Mouse (Mus musculus): Measurements from ENCODE around the gene Pllp. TPM values are rescaled to one million over a fixed set of nuclear protein-coding genes. Genes with fewer than 3 reads are reported as not detected.

Gene Pllp
- polyA plus RNA-seq, 1 experiment from 2014 or later: 14.2 TPM

GRCm38 (mm10) chr8:94725998-94726397 lies 29.9 kb upstream of the Pllp start:
- Histone ChIP-seq H3K4me2 (replicated peaks) (no peak overlapping the region), H3K9me3 (replicated peaks) (no peaks in the 10 kb centered on the region), H3K4me1 (no peaks in the 10 kb centered on the region), H3K4me3 (replicated peaks) (no peak overlapping the region), H3K36me3 (no peaks in the 10 kb centered on the region), H3K9ac (no peak overlapping the region), H3K27me3 (no peaks in the 10 kb centered on the region), H3K27ac (replicated peaks) (no peak overlapping the region)
- no peak for ATAC-seq (ENCODE audit: insufficient number of reproducible peaks, low FRiP score, low TSS enrichment, low read depth)
- 83% methylated on average over 5 of the region's 5 CpGs for WGBS

GRCm38 (mm10) chr8:94716841-94717240 lies 20.8 kb upstream of the Pllp start:
- WGBS: 93% methylated on average over 1 of the region's 1 CpGs

GRCm38 (mm10) chr8:94715871-94716270 lies 19.8 kb upstream of the Pllp start:
- no peak for ATAC-seq (ENCODE audit: insufficient number of reproducible peaks, low FRiP score, low TSS enrichment, low read depth)
- H3K4me2 ChIP-seq (replicated peaks): no peak overlapping the region
- no peak overlapping the region for H3K27ac ChIP-seq (replicated peaks)
- 82% methylated on average over 3 of the region's 3 CpGs for WGBS
- H3K4me1 ChIP-seq: peaks cover 4% of the 10 kb centered on the region; the same call in 1 of the 2 replicates
- no peak overlapping the region for H3K9ac ChIP-seq
- no peaks in the 10 kb centered on the region for H3K36me3 ChIP-seq
- H3K4me3 ChIP-seq (replicated peaks): no peak overlapping the region
- H3K27me3 ChIP-seq: no peaks in the 10 kb centered on the region
- H3K9me3 ChIP-seq (replicated peaks): no peaks in the 10 kb centered on the region

More at GRCm38 (mm10) chr8:94716841-94717240, 20.8 kb upstream of the Pllp start:
- Histone ChIP-seq H3K4me1 (no peaks in the 10 kb centered on the region), H3K27ac (replicated peaks) (no peak overlapping the region), H3K36me3 (no peaks in the 10 kb centered on the region), H3K9ac (no peak overlapping the region), H3K9me3 (replicated peaks) (no peaks in the 10 kb centered on the region), H3K4me2 (replicated peaks) (no peak overlapping the region), H3K4me3 (replicated peaks) (no peak overlapping the region), H3K27me3 (no peaks in the 10 kb centered on the region)
- ATAC-seq (ENCODE audit: insufficient number of reproducible peaks, low FRiP score, low TSS enrichment, low read depth): no peak

GRCm38 (mm10) chr8:94714556-94714955 lies 18.5 kb upstream of the Pllp start:
- H3K27ac ChIP-seq (replicated peaks): no peak overlapping the region
- no peak overlapping the region for H3K9ac ChIP-seq
- no peaks in the 10 kb centered on the region for H3K27me3 ChIP-seq
- WGBS: 58% methylated on average over 5 of the region's 5 CpGs
- no peak overlapping the region for H3K4me3 ChIP-seq (replicated peaks)
- no peak for ATAC-seq (ENCODE audit: insufficient number of reproducible peaks, low FRiP score, low TSS enrichment, low read depth)
- peaks cover 4% of the 10 kb centered on the region; the same call in 1 of the 2 replicates for H3K4me1 ChIP-seq
- H3K4me2 ChIP-seq (replicated peaks): no peak overlapping the region
- no peaks in the 10 kb centered on the region for H3K36me3 ChIP-seq
- no peaks in the 10 kb centered on the region for H3K9me3 ChIP-seq (replicated peaks)

GRCm38 (mm10) chr8:94711160-94711718 lies 15.2 kb upstream of the Pllp start:
- Histone ChIP-seq H3K9me3 (replicated peaks) (no peaks in the 10 kb centered on the region), H3K27ac (replicated peaks) (no peak overlapping the region), H3K27me3 (no peaks in the 10 kb centered on the region), H3K4me2 (replicated peaks) (no peak overlapping the region), H3K36me3 (no peaks in the 10 kb centered on the region), H3K4me1 (peaks cover 4% of the 10 kb centered on the region; the same call in 1 of the 2 replicates), H3K4me3 (replicated peaks) (no peak overlapping the region), H3K9ac (no peak overlapping the region)
- 42% methylated on average over 5 of the region's 5 CpGs for WGBS
- ATAC-seq (ENCODE audit: insufficient number of reproducible peaks, low FRiP score, low TSS enrichment, low read depth): 0 out of 2 replicates have a peak, but pooled peaks have one; percentile 10

- no peaks in the 10 kb centered on the region for H3K9me3 ChIP-seq (replicated peaks)
- no peak overlapping the region for H3K9ac ChIP-seq
- peaks cover 4% of the 10 kb centered on the region; the same call in 1 of the 2 replicates for H3K4me1 ChIP-seq
- H3K4me3 ChIP-seq (replicated peaks): no peak overlapping the region
- H3K4me2 ChIP-seq (replicated peaks): no peak overlapping the region
- WGBS: 53% methylated on average over 8 of the region's 8 CpGs
- no peaks in the 10 kb centered on the region for H3K27me3 ChIP-seq
- no peak for ATAC-seq (ENCODE audit: insufficient number of reproducible peaks, low FRiP score, low TSS enrichment, low read depth)
- no peak overlapping the region for H3K27ac ChIP-seq (replicated peaks)
- no peaks in the 10 kb centered on the region for H3K36me3 ChIP-seq
These were observed 14.3 kb upstream of the Pllp start for GRCm38 (mm10) chr8:94710336-94710735.

GRCm38 (mm10) chr8:94706732-94707395 lies 10.8 kb upstream of the Pllp start:
- no peaks in the 10 kb centered on the region for H3K9me3 ChIP-seq (replicated peaks)
- WGBS: 71% methylated on average over 9 of the region's 9 CpGs
- H3K27ac ChIP-seq (replicated peaks): no peak overlapping the region

GRCm38 (mm10) chr8:94705581-94706245 lies 9.6 kb upstream of the Pllp start:
- H3K27ac ChIP-seq (replicated peaks): no peak overlapping the region
- H3K9me3 ChIP-seq (replicated peaks): no peaks in the 10 kb centered on the region
- H3K4me3 ChIP-seq (replicated peaks): no peak overlapping the region
- no peaks in the 10 kb centered on the region for H3K36me3 ChIP-seq
- no peak overlapping the region for H3K9ac ChIP-seq
- WGBS: 77% methylated on average over 10 of the region's 10 CpGs
- H3K4me1 ChIP-seq: no peaks in the 10 kb centered on the region
- no peak for ATAC-seq (ENCODE audit: insufficient number of reproducible peaks, low FRiP score, low TSS enrichment, low read depth)
- H3K27me3 ChIP-seq: no peaks in the 10 kb centered on the region
- no peak overlapping the region for H3K4me2 ChIP-seq (replicated peaks)

More at GRCm38 (mm10) chr8:94706732-94707395, 10.8 kb upstream of the Pllp start:
- no peak for ATAC-seq (ENCODE audit: insufficient number of reproducible peaks, low FRiP score, low TSS enrichment, low read depth)
- H3K4me3 ChIP-seq (replicated peaks): no peak overlapping the region
- no peaks in the 10 kb centered on the region for H3K27me3 ChIP-seq
- H3K36me3 ChIP-seq: no peaks in the 10 kb centered on the region
- H3K4me1 ChIP-seq: peaks cover 4% of the 10 kb centered on the region; the same call in 1 of the 2 replicates
- H3K9ac ChIP-seq: no peak overlapping the region
- H3K4me2 ChIP-seq (replicated peaks): no peak overlapping the region

- peak overlapping the region; percentile 71 for H3K4me2 ChIP-seq (replicated peaks)
- no peaks in the 10 kb centered on the region for H3K9me3 ChIP-seq (replicated peaks)
- H3K4me3 ChIP-seq (replicated peaks): peak overlapping the region; percentile 56
- H3K9ac ChIP-seq: peak overlapping the region; percentile 28
- ATAC-seq (ENCODE audit: insufficient number of reproducible peaks, low FRiP score, low TSS enrichment, low read depth): no peak
- H3K27me3 ChIP-seq: no peaks in the 10 kb centered on the region
- WGBS: 16% methylated on average over 9 of the region's 9 CpGs
- no peak overlapping the region for H3K27ac ChIP-seq (replicated peaks)
- H3K36me3 ChIP-seq: no peaks in the 10 kb centered on the region
- no peaks in the 10 kb centered on the region for H3K4me1 ChIP-seq
These were observed 8.5 kb upstream of the Pllp start for GRCm38 (mm10) chr8:94704669-94704984.

- no peaks in the 10 kb centered on the region for H3K36me3 ChIP-seq
- peak; percentile 88 for ATAC-seq (ENCODE audit: insufficient number of reproducible peaks, low FRiP score, low TSS enrichment, low read depth)
- under 1% methylated on average over 35 of the region's 35 CpGs for WGBS
- peak overlapping the region; percentile 71 for H3K4me2 ChIP-seq (replicated peaks)
- no peaks in the 10 kb centered on the region for H3K27me3 ChIP-seq
- H3K4me3 ChIP-seq (replicated peaks): peak overlapping the region; percentile 56
- peak overlapping the region; percentile 28 for H3K9ac ChIP-seq
- H3K27ac ChIP-seq (replicated peaks): no peak overlapping the region
- no peaks in the 10 kb centered on the region for H3K4me1 ChIP-seq
- H3K9me3 ChIP-seq (replicated peaks): no peaks in the 10 kb centered on the region
These were observed 8.0 kb upstream of the Pllp start for GRCm38 (mm10) chr8:94703972-94704668.
